Mouse (Mus musculus) T-cell, adult 2 months (primary cell): ENCODE results near the gene Zfp964.
"Not testable (repeated sequence)": the region's sequence is repeated elsewhere in the genome, so short reads cannot be mapped to it uniquely, and the experiment has no call there.

Experiments used
- DNase-seq: peaks from one replicate; pipeline ENCODE4 v3.0.0; 2022; ENCODE audit warnings: low spot score

The Zfp964 gene

GRCm38 (mm10) chr8:69654358-69654981, at the start of gene Zfp964:
Zfp964 (plus strand) TSS chr8:69654479.
- peak; percentile 76 for DNase-seq

GRCm38 (mm10) chr8:69614687-69615086, 39.6 kb upstream of the Zfp964 start:
- peak; percentile 12 for DNase-seq

GRCm38 (mm10) chr8:69618078-69618477, 36.2 kb upstream of the Zfp964 start:
- DNase-seq = no peak

- DNase-seq = peak; percentile 99
These were observed 29.0 kb upstream of the Zfp964 start, which contains the start of gene Zfp868 for GRCm38 (mm10) chr8:69625095-69625789. Zfp868 (minus strand) TSS chr8:69625548.

- no peak for DNase-seq
These were observed 396 bp upstream of the Zfp964 start for GRCm38 (mm10) chr8:69653808-69654357.

GRCm38 (mm10) chr8:69661294-69661693, 7.0 kb downstream of the Zfp964 start:
- DNase-seq = no peak

- not testable (repeated sequence) for DNase-seq
These were observed 10.8 kb downstream of the Zfp964 start for GRCm38 (mm10) chr8:69665051-69665450.

GRCm38 (mm10) chr8:69701810-69702209, 47.5 kb downstream of the Zfp964 start:
- DNase-seq = no peak

- DNase-seq = not testable (repeated sequence)
These were observed 56.3 kb downstream of the Zfp964 start, which contains the start of gene Zfp869 for GRCm38 (mm10) chr8:69710624-69711023. Zfp869 (minus strand) TSS chr8:69710724.

- no peak for DNase-seq
These were observed 59.2 kb downstream of the Zfp964 start for GRCm38 (mm10) chr8:69713516-69713915.

- no peak for DNase-seq
These were observed 61.1 kb downstream of the Zfp964 start for GRCm38 (mm10) chr8:69715366-69715765.
